9 mouse cellular contexts compared by ENCODE assay signal in the genomic region with DNA sequence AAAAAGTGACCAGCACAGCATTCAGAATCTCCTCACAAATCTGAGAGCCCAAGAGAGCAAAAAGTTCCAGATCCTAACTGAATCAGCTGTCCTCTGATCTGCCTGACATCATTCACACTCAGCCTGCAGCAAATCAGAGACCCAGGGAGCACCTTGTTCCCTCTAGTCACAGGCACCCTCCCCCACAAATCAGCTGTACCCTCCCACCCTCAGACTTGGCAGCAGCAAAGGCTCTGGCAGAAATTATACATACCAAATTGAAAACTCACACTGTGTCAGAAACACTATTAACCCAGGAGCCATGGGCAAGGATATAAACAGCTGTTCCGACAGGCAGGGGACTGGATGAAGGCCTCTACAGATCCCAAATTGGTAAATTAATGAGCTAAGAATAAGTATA.
A peak's percentile ranks its signal among the peaks of the same experiment; 100 is the strongest.
DNase-seq lines count a peak whose midpoint lies in the region; ATAC-seq lines count a peak whose summit lies in the region.
"Had no signal": no experiment of that assay in that cellular context is flagged by ENCODE, and none has a peak within 500 bp of the region (broad histone marks: within the 10 kb centered on the region; RNA-seq: fewer than 3 reads in every experiment).

No protein-coding gene starts in this region.

- no peak overlapping the region for H3K4me2 ChIP-seq in hindbrain, embryonic 15.5 days
- no peak overlapping the region for H3K4me2 ChIP-seq in hindbrain, embryonic 13.5 days
- H3K4me2 ChIP-seq: embryonic facial prominence, embryonic 15.5 days had no signal

- 0 out of 2 replicates have a peak, but pooled peaks cover 10% of the 10 kb centered on the region for H3K36me3 ChIP-seq in hindbrain, embryonic 15.5 days
- H3K36me3 ChIP-seq in hindbrain, embryonic 13.5 days: peaks cover 4% of the 10 kb centered on the region; the same call in 1 of the 2 replicates
- H3K36me3 ChIP-seq: embryonic facial prominence, embryonic 15.5 days had no signal

- H3K27me3 ChIP-seq in hindbrain, embryonic 15.5 days: no peaks in the 10 kb centered on the region
- no peaks in the 10 kb centered on the region for H3K27me3 ChIP-seq in hindbrain, embryonic 13.5 days
- H3K27me3 ChIP-seq: embryonic facial prominence, embryonic 15.5 days had no signal

- H3K4me1 ChIP-seq in hindbrain, embryonic 15.5 days (replicated peaks): 0 out of 2 replicates have a peak, but pooled peaks cover 5% of the 10 kb centered on the region
- H3K4me1 ChIP-seq in hindbrain, embryonic 13.5 days (replicated peaks): peaks cover 7% of the 10 kb centered on the region
- H3K4me1 ChIP-seq: embryonic facial prominence, embryonic 15.5 days had no signal

- H3K9me3 ChIP-seq in hindbrain, embryonic 15.5 days: no peaks in the 10 kb centered on the region
- no peaks in the 10 kb centered on the region for H3K9me3 ChIP-seq in hindbrain, embryonic 13.5 days
- H3K9me3 ChIP-seq: embryonic facial prominence, embryonic 15.5 days had no signal

- no peak overlapping the region for H3K4me3 ChIP-seq in hindbrain, embryonic 15.5 days
- no peak overlapping the region for H3K4me3 ChIP-seq in hindbrain, embryonic 13.5 days
- H3K4me3 ChIP-seq: embryonic facial prominence, embryonic 15.5 days had no signal

- DNase-seq in adrenal gland, adult 8-10 months: peak; percentile 18
- DNase-seq in gastrocnemius, adult 8-10 months (ENCODE audit: low spot score in 2 of 2): peak; percentile 66 to 71
- DNase-seq in layer of hippocampus, adult 11-12 months (ENCODE audit: low spot score): peak; percentile 63
- peak; percentile 61 for DNase-seq in lung, postnatal 36 days
- no peak for DNase-seq in spleen, postnatal 14 days (ENCODE audit: low spot score in 2 of 2)

- H3K27ac ChIP-seq in hindbrain, embryonic 15.5 days (replicated peaks): no peak overlapping the region
- H3K27ac ChIP-seq in hindbrain, embryonic 13.5 days: no peak overlapping the region
- H3K27ac ChIP-seq: embryonic facial prominence, embryonic 15.5 days had no signal

- 46% methylated on average over 1 of the region's 1 CpGs for WGBS in hindbrain, embryonic 15.5 days
- 44% methylated on average over 1 of the region's 1 CpGs for WGBS in hindbrain, embryonic 13.5 days

- ATAC-seq in hindbrain, embryonic 15.5 days (ENCODE audit: low FRiP score, low read depth): peak; percentile 61
- ATAC-seq in hindbrain, embryonic 13.5 days (ENCODE audit: low FRiP score): no peak
- no peak for ATAC-seq in CD4-positive, CD25-positive, alpha-beta regulatory T cell, adult 4 months

- no peak overlapping the region for H3K9ac ChIP-seq in hindbrain, embryonic 15.5 days
- no peak overlapping the region for H3K9ac ChIP-seq in hindbrain, embryonic 13.5 days
- H3K9ac ChIP-seq: embryonic facial prominence, embryonic 15.5 days had no signal

Comparison
In these comparisons a context has a peak if more than half of its experiments do, and no peak if none do; other contexts are left out.
1. DNase-seq: peak in adrenal gland, adult 8-10 months (single experiment), gastrocnemius, adult 8-10 months (2 of 2), layer of hippocampus, adult 11-12 months (single experiment) and lung, postnatal 36 days (single experiment); none in spleen, postnatal 14 days (0 of 2).